Mouse (Mus musculus): Measurements from ENCODE around the gene Fibcd1. TPM values are rescaled to one million over a fixed set of nuclear protein-coding genes. Genes with fewer than 3 reads are reported as not detected.

The Fibcd1 gene
- polyA plus RNA-seq, 1 experiment, result not detected

DNA sequence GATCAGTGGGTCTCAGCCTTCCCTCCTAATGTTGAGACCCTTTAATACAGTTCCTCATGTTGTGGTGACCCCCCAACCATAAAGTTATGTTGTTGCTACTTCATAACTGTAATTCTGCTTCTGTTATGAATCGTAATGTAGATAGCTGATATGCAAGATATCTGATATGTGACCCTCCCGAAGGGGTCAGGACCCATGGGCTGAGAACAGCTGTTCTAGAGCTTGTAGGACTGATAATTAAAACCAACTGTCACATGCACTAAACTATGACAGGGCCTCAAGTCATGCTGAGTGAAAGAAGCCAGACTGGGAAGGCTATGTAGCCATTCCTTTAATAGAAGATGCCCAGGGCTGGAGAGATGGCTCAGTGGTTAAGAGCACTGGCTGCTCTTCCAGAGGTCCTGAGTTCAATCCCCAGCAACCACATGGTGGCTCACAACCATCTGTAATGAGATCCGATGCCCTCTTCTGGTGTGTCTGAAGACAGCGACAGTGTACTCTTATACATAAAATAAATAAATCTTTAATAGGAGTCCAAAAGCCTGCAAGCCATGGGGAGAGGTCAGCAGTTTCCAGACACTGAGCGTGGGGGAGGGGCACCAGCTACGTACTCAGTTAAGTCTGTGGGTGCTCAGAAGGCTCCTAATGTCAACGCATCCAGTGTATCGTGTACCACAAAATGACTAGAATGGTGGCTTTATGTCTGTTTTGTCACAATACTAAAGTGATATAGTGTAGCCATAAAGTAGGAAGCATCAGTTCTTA, 22.1 kb upstream of the Fibcd1 start:
- no peak for TF ChIP-seq GATA1 (IDR thresholded peaks at IDR 0.05; ENCODE audit: low read length)

GRCm38 (mm10) chr2:31865794-31866193, 20.0 kb upstream of the Fibcd1 start:
- no peak for TF ChIP-seq GATA1 (IDR thresholded peaks at IDR 0.05; ENCODE audit: low read length)

GRCm38 (mm10) chr2:31865322-31865721, 19.5 kb upstream of the Fibcd1 start:
- no peak for TF ChIP-seq GATA1 (IDR thresholded peaks at IDR 0.05; ENCODE audit: low read length)

- no peak for TF ChIP-seq GATA1 (IDR thresholded peaks at IDR 0.05; ENCODE audit: low read length)
These were observed 19.1 kb upstream of the Fibcd1 start for GRCm38 (mm10) chr2:31864891-31865290.

GRCm38 (mm10) chr2:31863766-31864165, 18.0 kb upstream of the Fibcd1 start:
- TF ChIP-seq GATA1 (IDR thresholded peaks at IDR 0.05; ENCODE audit: low read length), result no peak

DNA sequence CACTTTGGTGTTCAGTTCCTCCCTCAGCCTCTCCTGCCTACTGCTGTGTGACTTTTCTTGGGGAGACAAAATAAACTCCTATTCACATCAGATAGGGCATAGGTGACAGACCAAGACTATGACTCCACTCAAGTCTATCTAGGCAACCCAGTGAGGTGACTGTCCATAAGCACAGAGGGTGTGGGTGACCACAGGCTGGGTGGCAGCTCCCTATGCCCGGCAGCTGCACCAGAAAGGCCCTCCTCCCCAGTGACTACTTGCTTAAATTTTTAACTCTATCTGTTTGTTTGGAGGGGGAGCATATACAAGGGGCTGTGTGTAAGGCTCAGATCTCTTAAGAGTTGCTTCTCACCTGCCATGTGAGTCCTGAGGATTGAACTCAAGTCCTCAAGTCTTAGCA, 17.1 kb upstream of the Fibcd1 start:
- no peak for TF ChIP-seq GATA1 (IDR thresholded peaks at IDR 0.05; ENCODE audit: low read length)

DNA sequence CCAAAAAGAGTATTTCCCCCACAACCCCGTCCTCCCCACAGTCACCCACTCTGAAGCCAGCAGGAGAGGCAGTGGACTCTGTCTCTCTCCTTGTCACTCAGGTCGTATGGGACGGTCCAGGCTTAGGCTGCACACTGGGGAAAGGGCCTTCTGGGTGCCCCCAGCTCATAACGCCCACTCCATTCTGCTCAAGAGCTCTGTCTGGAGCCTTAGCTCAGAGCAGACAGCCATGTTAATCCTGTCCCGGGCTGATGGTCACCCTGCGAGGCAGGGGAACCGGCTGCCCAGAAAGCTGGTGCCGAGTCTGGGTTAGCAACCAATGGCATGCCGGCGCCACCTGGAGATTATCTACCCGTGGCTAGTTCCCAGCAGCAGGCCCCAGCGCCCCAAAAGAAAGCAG, 12.7 kb upstream of the Fibcd1 start:
- no peak for TF ChIP-seq GATA1 (IDR thresholded peaks at IDR 0.05; ENCODE audit: low read length)

- no peak for TF ChIP-seq GATA1 (IDR thresholded peaks at IDR 0.05; ENCODE audit: low read length)
These were observed 11.4 kb upstream of the Fibcd1 start for GRCm38 (mm10) chr2:31857180-31857579.

DNA sequence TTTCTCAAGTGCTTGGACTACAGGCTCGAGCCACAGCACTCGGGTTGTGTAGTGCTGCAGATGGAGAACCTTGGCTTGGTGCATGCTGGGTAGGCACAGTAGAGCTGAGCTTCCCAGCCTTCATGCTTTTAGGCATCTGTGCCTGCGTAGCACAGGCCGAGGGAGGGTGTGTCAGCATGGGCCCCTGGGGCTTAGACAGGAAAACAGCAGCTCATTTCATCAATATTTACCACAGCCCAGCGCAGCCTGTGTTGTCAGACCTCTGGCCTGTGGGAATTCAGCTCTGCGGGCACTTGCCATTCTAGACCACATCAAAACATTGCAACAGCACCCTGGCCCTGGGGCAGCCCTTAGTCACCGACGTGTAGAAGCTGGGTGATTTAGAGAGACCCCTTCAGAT, 10.2 kb upstream of the Fibcd1 start:
- TF ChIP-seq GATA1 (IDR thresholded peaks at IDR 0.05; ENCODE audit: low read length), result no peak

DNA sequence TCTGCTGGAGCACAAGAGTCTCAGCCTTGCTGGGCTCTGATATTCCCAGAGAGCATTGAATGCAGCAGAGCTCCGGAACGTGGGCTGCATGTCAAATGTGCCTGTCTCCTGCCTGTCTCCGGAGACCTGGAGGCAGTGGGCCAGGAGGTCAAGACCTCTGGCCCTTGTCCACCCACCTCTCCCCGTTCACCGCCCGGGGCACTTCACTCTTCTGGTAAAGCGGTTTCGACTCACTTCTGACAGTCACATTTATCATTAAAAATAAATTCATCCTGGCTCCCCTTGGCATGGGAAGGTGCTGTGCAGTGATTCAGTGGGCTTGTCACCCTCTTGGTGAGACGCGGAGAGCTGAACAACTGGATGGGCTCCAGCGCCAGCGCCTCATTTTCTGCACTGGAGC, 4.3 kb upstream of the Fibcd1 start:
- no peak for TF ChIP-seq GATA1 (IDR thresholded peaks at IDR 0.05; ENCODE audit: low read length)

DNA sequence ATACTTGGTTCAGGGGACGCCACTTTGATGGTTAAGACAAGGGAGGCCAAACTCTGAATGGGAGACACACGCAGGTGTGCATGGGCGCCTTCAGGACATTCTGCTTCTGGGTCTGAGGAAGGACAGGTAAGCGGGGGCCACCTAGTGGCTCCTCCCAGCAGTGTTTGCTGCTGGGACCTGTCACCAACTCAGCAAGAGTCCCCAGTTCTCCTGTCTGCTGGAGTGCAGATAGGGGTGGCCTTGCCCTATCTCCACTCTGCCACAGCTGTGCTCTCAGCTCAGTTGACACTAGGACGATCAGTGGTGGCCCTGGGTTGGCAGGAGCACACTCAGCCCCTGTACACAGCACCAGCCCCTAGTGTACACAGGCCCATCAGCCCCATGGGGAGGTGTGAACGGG, 2.1 kb upstream of the Fibcd1 start:
- TF ChIP-seq GATA1 (IDR thresholded peaks at IDR 0.05; ENCODE audit: low read length), result no peak

GRCm38 (mm10) chr2:31846692-31847660, 1.2 kb upstream of the Fibcd1 start:
- no peak for TF ChIP-seq GATA1 (IDR thresholded peaks at IDR 0.05; ENCODE audit: low read length)

- no peak for TF ChIP-seq GATA1 (IDR thresholded peaks at IDR 0.05; ENCODE audit: low read length)
These were observed 301 bp downstream of the Fibcd1 start for GRCm38 (mm10) chr2:31845512-31845895.

- no peak for TF ChIP-seq GATA1 (IDR thresholded peaks at IDR 0.05; ENCODE audit: low read length)
These were observed 1.1 kb downstream of the Fibcd1 start for GRCm38 (mm10) chr2:31844729-31845136.

DNA sequence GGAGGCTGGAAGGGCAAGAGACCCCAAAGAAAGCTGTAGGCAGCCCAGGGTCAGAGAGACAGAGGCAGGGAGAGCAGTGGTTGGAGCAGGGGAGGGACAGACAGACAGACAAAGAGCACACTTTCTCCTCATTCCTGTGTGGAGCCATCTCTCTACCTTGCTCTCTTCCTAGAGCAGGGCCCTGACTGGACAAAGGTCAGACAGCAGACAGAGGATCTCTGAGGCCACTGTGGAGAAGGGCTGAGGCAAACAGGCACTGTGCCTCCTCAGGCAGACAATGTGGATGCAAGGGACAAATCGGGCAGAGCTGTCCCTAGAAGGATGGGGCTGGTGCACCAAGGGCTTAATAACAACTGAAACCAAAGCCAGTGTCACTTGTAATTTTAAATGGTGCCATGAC, 6.9 kb downstream of the Fibcd1 start:
- no peak for TF ChIP-seq GATA1 (IDR thresholded peaks at IDR 0.05; ENCODE audit: low read length)

- no peak for TF ChIP-seq GATA1 (IDR thresholded peaks at IDR 0.05; ENCODE audit: low read length)
These were observed 8.8 kb downstream of the Fibcd1 start for GRCm38 (mm10) chr2:31836985-31837384.
